Mouse (Mus musculus) layer of hippocampus, postnatal 36 days (tissue): Measurements from ENCODE around the gene Slc25a25. TPM values are rescaled to one million over a fixed set of nuclear protein-coding genes. Genes with fewer than 3 reads are reported as not detected.
"Not testable (repeated sequence)": the region's sequence is repeated elsewhere in the genome, so short reads cannot be mapped to it uniquely, and the experiment has no call there.

Experiments used
- DNase-seq, 2 experiments: peaks; one replicate each; pipeline ENCODE4 v3.0.0; 2022
- total RNA-seq, 2 experiments: library from RNA; stranded (reverse); gene quantifications; 2 replicates each; pipeline ENCODE4 v1.2.3; 2021

The Slc25a25 gene
- 10 to 100 TPM; 58.1 to 60.0 TPM for total RNA-seq

DNA sequence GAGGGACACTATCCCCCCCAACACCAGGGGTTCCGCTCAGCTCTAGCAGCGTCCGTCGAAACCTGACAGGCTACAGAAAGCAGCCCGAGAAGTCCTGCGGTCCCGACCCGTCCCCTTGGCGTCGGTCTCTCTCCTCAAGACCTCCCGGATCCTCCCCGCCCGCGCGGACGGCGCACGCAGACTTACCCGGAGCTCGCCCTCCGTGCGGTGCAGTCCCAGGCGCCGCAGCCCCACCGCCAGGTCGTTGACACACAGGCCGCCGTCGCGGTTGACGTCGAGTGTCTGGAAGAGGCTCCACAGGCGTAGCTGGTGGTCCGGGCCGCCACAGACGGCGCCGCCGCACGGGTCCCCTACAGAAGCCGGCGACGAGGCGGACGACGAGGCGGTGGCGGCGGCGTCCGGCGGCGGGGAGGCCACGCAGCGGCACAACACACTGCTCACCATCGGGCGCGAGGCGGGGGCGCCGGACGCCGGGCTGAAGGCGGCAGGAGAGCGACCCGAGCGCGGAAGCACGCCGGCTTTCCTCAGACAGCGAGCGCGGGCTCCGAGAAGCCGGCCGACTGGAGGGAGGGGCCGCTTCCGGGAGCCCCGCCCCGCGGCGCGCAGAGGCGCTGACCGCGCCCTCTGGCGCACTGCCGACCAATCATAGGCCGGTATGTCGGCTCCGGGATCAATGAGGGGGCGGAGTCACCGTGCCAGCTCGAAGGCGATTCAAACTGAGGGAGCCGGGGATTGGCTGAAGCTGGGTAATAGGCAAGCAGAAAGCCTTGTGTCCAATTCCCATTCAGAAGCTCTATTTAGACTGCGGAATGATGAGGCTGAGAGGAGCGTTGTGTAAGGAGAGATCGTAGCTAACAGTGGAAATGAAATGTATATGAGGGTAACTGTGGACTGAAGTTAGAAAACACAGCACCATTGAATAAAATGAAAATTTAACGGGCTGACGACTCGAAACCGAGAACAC is at the start of gene Slc25a25:
Gene Slc25a25 (minus strand): TSS at position 565 of the 964 bp plus-strand sequence.
- DNase-seq = peak; percentile 95 to 97

DNA sequence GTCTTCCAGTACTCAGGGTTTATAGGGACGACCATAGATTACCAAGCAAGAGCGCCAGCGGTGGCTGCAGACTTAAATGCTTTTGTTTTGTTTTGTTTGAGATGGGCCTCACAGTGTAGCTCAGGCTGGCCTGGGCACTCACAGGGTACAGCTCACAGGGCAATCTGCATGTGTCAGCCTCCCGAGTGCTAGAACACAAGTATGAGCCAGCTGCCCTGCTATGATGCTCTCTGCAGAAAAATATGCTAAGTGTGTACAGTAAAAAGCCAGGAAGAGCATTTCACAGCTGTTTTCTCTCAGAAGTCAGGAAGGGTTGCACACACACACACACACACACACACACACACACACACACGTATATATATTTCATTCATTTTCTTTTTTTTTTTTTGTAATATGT is 49.2 kb upstream of the Slc25a25 start:
- no peak for DNase-seq

DNA sequence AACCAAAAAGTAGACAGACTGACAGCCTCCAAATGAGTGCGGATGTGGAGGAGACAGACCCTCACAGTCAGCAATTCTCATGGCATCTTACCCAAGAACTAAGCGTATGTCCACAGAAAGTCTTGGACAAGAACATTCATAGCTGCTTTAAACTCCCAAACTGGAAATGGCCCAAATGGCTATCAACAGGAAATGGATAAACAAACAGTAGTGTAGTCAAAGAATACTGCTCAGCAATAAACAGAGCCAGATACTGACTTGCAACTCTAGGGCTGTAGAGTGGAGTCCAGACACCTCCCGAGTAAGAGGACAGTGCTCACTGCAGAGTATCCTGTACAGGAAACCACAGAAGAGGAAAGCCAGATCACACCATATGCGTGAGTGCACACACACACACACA is 48.1 kb upstream of the Slc25a25 start:
- no peak for DNase-seq

DNA sequence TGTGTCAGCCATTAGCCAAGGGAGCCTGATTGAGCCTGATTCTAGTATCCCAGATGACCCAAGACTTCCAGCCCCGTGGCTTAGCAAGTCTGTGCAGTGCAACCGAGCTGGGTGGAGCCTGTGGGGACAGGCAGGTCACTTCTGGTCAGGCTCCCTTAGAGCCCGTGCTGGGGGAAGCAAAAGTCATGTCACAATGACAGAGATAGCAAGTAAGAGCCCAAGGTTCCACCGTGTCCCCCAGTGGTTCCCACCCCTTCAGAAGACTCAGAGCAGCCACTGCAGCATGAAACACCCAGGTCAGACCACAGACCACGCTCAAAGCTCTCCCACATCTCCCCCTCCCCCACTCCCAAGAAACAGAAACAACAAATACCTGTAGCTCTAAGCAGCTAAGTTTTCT is 44.9 kb upstream of the Slc25a25 start:
- no peak for DNase-seq

DNA sequence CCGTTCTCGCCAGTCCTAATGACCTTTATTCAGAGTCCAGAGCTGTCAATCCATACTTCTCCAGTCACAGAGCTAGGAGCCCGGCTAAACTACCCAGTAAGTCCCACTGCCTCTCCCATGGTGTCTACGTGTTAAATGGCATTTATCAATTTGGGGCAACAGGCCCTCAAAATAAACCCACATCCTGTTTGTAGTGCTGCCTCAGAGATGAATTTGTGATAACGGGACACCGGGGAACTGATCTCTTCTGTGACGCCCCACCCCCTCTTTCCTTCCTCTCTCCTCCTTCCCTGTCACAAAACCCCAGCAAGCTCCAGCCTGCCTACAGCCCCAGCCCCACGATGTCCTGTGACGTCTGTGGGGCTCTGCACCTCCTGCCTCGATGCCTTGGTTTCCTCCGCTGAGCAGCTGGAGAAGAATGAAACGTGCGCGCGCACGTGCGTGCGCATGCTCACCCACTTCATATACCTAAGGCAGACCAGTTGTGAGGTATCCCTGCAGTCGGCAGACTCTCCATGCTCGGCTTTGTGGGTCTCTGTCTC is 44.0 kb upstream of the Slc25a25 start:
- no peak for DNase-seq

DNA sequence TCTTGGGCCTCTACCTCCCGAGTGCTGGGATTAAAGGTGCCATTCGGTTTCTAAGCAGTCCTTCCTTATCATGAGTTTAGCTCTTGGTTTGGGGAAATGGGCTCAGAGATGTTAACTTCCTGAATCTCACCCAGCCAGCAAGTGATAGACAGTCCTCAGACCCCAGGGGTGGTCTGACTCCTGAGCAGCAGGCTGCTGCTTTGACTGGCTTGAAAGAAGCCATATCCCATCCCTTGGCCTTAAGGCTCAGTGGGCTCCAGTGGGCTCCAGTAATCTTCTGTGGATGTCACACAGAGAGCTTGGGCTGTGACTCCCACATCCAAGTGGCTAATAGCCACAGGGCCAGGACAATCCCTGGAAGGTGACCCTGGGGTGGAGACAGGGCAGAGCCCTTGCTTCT is 43.3 kb upstream of the Slc25a25 start:
- no peak for DNase-seq

DNA sequence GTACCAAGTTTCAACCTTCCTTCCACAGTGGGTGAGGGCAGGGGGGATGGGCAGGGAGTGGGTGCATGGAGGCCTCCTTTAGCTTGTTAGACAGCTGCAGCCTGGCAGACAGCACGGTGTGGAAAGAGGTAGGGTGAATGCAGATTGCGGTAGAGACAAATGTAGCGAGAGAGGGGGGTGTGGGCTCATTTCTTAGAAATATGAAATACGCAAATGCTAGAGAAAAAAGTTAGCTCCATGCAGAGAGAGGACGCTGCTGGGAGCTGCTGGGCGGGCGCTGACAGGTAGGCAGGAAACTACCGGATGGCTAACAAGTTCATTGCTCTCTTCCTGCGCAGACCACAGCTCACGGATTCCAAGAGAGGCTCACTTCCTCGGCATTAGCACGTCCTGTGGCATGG is 42.1 kb upstream of the Slc25a25 start:
- no peak for DNase-seq

DNA sequence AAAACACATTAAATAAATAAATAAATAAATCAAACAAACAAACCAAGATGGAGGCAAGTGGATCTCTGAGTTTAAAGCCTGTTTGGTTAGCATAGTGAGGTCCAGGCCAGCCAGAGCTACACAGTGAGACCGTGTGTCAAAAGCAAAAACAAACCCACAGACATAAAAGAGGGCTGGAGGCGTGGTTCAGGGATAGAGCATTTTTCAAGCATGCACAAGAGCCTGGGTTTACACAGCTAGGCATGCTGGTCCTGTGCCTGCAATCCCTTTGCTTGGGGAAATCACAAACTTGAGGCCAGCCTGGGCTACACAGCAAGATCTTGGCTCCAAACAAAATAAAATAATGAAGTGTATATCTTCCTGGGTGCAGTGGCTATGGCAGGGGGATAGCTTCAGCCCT is 41.4 kb upstream of the Slc25a25 start:
- DNase-seq = no peak

DNA sequence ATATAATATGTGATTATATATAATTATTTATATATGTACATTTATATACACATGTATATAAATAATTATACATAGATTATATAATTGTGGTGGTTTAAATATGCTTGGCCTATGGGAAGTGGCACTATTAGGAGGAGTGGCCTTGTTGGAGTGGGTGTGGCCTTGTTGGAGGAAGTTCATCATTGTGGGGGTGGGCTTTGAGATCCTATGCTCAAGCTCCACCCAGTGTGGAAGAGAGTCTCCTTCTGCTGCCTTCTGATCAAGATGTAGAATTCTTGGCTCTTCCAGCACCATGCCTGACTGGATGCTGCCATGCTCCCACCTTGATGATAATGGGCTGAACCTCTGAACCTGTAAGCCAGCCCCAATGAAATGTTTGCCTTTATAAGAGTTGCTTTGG is 39.5 kb upstream of the Slc25a25 start:
- not testable (repeated sequence) for DNase-seq

DNA sequence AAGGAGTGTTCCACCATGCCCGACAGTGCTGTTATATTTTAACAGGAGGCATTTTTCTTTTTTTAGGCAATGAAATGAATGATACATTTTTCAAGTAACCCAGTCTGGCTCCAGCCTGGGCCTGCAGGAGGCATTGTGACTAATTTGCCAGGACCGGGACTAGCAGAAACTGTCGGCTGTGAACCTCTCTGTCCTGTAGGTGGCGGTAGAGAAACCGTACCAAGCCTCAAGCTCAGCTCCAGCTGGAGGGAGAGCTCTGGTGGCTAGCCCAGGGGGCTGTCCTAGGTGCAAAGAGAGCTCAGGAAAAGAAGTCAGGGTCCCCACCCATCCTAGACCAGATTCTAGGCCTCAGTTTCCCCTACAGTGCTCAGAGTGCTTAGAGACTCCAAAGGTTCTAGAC is 37.4 kb upstream of the Slc25a25 start:
- DNase-seq = peak; percentile 72 to 76

DNA sequence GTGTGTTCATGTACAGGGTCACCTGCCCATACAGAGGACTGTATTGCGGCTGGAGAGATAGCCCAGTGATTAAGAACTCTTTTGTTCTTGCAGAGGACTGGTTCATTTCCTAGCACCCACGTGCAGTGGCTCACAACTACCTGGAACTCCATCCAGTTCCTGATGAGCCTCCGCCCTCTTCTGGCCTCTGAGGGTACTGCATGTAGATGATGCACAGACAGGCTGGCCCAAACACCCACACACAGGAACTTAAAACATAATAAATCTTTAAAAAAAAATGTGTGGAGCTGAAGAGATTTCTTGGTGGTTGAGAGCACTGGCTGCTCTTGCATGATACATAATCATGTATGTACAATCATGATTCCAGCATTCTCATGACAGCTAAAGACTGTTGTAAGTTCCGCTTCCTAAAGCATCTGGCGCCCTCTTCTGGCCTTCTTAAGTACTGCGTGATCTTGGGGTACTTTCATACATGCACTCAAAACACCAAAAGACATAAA is 35.9 kb upstream of the Slc25a25 start:
- DNase-seq = peak; percentile 83 to 86

DNA sequence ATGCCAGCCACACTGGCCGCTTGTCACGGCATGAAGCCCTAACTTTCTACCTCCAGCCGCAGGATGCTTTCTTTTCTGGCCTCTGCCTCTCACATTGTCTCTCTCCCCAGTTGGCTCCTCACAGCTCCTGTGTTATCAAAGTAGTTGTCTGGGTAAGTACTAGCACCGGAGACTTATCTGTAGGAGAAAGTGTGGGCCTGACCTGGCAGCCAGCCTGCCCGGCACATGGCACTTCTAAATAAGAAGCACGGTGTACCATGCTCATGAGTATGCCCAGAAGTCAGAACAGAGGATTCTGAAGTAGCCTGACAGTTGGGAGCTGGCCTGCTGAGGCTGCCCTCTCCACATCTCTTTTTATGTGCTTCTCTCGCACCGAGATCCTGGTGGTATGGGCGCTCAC is 34.9 kb upstream of the Slc25a25 start:
- no peak for DNase-seq

DNA sequence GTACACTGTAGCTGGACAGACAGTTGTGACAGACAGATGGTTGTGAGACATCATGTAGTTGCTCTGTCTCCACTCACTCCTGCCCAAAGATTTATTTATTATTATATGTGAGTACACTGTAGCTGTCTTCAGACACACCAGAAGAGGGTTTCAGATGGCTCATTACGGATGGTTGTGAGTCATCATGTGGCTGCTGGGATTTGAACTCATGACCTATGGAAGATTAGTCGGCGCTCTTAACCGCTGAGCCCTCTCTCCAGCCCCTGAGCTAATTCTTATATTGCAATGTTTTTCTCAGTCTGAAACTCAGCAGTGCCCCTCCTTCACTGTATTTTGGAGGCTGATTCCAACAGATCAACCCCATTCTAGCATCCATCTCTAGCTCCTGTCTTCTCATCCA is 34.5 kb upstream of the Slc25a25 start:
- no peak for DNase-seq

DNA sequence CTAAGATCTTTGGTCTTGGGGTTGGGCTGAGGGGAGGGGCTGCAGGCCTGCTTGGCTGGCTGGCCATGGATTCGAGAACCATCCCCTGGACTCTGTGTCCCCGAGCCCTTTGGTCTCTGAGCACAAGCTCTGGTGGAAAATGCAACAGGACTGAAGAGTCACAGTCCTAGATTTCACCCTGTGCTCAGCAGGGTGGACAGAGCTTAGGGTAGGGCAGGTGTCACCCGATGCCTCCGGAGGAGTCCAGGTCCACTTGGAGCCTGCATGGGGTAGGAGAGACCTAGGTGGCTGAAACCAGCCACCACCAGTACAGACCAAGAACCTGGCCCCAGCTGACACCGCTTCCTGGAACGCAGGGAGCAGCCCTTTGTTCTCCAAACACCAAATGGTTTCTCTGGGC is 33.7 kb upstream of the Slc25a25 start:
- no peak for DNase-seq

DNA sequence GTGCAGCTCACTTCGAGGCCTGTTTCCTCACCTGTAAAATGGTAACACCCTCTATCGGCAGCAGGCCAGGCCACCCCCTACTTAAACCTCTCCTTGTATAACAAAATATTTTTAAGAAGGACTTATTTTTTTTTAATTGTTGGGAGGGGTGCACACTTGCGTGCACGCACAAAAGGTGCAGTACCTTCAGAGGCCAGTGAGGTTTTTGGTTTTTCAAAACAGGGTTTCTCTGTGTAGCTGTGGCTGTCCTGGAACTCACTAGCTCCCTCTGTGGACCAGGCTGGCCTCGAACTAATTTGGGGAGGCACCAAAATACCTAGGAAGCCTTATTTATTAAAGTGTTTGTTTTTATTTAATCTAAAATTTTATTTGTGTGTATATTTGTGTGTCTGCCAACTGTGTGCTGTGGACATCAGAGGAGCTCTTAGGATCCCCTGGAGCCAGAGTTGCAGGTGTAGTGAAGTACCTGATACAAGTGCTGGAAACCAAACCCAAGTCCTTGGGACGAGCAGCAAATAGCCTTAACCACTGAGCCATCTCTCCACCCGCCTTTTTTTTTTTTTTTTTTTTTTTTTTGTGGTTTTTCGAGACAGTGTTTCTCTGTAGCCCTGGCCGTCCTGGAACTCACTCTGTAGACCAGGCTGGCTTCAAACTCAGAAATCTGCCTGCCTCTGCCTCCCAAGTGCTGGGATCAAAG is 32.1 kb upstream of the Slc25a25 start:
- no peak for DNase-seq

DNA sequence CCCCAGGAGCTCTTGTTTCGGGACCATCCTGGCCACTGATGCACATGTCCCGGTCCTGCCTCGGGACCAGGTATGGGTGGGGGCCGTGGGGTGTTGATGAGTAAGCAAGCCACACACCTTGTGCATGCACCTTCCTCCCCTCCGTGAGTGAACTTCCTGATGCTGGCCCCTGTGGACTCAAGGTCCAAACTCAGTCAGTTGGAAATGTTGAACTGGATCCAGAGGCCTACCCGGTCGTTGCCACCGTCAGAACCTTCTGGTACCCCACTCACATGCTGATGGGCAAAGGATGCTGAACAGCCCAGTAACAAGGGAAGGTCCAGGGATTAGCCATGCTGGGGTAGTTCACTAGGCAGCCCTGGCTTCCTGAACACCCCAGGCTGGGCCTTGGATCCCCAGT is 31.1 kb upstream of the Slc25a25 start:
- DNase-seq = no peak

DNA sequence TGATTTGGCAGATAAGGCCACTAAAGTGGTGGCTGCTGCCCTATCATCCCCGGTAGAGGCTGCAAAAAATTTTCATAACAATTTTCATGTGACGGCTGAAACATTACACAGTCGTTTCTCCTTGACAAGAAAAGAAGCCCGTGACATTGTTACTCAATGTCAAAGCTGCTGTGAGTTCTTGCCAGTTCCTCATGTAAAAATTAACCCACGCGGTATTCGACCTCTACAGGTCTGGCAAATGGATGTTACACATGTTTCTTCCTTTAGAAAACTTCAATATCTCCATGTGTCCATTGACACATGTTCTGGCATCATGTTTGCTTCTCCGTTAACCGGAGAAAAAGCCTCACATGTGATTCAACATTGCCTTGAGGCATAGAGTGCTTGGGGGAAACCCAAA is 24.1 kb upstream of the Slc25a25 start:
- DNase-seq = not testable (repeated sequence)

DNA sequence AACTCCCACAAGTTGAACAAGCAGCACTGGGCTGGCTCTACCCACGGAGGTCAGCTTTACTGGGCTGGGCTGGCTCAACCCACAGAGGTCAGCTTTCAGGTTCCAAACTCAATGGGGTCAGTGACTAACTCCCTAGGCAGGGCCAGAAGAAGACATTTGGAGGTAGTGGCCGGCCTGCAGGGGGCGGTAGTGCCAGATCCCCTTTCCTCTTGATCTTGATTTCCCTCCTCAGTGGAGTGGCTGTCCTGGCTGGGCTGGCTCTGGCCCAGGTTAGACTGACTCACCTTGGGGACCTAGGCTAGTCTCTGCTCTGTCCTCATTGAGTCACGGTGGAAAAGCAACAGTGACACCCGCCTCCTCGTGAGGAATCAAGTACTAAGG is 20.4 kb upstream of the Slc25a25 start:
- no peak for DNase-seq

DNA sequence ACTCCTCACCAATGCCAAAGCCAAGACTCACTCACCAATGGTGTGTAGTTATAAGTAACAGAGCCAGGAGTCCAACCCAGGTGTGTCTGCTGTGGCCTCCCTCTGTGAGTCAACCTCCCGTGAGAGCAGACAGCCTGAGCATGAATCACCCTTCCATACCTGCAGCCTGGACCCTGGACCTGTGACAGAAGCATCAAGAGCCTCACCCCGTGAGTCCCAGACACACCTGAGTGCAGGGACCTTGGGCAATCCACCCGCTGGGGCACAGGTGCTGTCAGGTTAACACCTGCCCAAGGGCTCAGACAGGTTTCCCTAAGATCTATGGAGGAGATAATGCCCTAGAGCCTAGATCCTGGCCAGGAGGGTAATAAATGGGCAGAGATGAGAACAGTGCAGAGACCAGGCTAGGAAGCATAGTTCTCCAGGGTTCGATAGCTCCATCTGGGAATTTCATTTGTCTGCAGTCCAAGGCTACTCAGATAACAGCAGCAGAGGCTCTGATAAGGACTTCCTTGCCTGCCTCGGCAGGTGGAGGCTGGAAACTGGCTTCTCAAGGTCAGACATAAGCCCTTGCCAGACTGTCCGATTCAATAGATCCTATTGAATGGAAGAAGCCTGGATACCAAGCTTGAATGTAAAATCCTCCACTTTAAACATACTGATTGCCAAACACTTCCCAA is 19.9 kb upstream of the Slc25a25 start:
- DNase-seq = no peak

DNA sequence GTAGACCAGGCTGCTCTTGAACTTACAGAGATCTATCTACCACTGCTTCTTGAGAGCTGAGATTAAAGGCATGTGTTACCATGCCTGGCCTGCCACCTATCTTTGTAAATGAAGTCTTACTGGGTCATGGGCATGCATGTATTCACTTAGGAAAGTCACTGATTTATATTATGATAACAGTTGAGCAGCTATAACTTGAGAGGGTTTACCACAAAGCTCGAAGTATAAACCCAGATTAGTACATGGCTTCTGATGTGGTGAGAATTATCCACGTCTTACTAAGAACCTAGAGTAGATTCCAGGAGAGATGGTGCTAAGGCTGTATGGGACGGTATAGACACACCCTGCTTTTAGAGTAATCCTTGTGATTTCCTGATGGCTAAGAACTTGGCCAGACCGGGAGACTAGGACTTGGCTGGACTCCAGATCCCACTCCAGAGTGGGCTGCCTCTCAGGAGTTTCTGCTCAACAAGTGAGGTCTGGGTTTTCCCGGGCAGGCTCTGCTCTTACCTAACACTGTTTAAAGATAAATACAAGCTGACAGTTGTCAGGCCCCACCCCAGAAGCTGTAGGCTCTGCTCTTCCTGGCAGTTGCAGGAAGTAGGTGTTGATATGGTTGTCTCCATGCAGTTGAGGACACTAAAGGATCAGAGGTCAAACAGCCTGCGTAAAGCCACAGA is 13.1 kb upstream of the Slc25a25 start:
- DNase-seq = no peak

DNA sequence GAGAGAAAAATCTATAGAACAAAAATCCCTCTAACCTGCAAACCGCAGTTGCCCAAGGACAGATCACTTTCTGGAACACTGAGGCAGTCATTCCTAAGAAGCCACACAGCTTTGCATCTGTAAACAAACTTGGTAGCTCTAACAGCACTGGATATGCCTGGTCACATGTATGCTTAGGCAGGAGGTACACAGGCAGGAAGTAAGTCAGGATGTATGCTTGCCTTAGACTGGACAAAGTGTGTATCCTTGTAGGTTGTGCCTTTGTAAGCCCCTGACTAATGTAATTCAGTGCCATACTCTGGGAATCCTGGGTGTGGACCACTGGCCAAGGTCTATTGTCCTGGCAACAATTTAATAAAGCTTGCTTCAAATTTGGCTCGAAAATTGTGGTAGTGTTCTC is 12.5 kb upstream of the Slc25a25 start:
- DNase-seq = no peak

DNA sequence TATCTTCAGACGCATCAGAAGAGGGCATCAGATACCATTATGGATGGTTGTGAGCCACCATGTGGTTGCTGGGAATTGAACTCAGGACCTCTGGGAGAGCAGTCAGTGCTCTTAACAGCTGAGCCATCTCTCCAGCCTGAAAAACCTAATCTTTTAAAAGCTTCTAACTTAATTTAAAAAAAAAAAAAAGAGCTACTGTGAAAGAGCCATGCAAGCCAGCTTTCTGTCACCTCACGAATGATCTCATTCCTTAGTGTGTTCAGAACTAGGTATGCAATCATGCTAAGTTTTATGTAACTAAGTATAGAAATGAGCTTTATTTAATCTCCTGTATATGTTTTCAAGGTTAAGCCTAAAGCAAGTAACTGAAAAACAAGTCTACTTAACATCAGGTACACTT is 8.4 kb upstream of the Slc25a25 start:
- DNase-seq = no peak
